Mouse (Mus musculus) forebrain, embryonic 11.5 days (tissue): ENCODE measurements around the gene H2-T24. TPM values are rescaled to one million over a fixed set of nuclear protein-coding genes. Genes with fewer than 3 reads are reported as not detected.

Experiments used
- ATAC-seq: fragments of 200-750 bp; cut with Nextera tagmentation; replicated peaks from 2 replicates; pipeline ENCODE4 v1.8.0; 2017; ENCODE audit warnings: moderate TSS enrichment; ENCODE audit not compliant: low FRiP score
- DNase-seq: peaks from one replicate; pipeline ENCODE4 v3.0.0-alpha.2; 2017; ENCODE audit warnings: low spot score
- H3K27ac ChIP-seq: fragments of 300-500 bp; sonication (generic); 2 replicates; pipeline ENCODE4 v1.5.1; 2014; ENCODE audit warnings: low read depth, low read length
- H3K27me3 ChIP-seq: fragments of 300-500 bp; sonication (generic); 2 replicates; pipeline ENCODE4 v1.6.1; 2014; ENCODE audit warnings: mild to moderate bottlenecking, low read length, mixed read lengths; ENCODE audit not compliant: control insufficient read depth, insufficient read depth
- H3K36me3 ChIP-seq: fragments of 300-500 bp; sonication (generic); 2 replicates; pipeline ENCODE4 v1.6.1; 2014; ENCODE audit warnings: mild to moderate bottlenecking, low read length, moderate library complexity, mixed read lengths; ENCODE audit not compliant: control insufficient read depth, insufficient read depth
- H3K4me1 ChIP-seq: fragments of 300-500 bp; sonication (generic); replicated peaks from 2 replicates; pipeline ENCODE4 v1.6.1; 2014; ENCODE audit warnings: low read length, mixed read lengths; ENCODE audit not compliant: control insufficient read depth, insufficient read depth
- H3K4me2 ChIP-seq: fragments of 300-500 bp; sonication (generic); 2 replicates; pipeline ENCODE4 v1.6.1; 2014; ENCODE audit warnings: low read depth, mild to moderate bottlenecking, low read length, moderate library complexity, mixed read lengths; ENCODE audit not compliant: severe bottlenecking
- H3K4me3 ChIP-seq: fragments of 300-500 bp; sonication (generic); 2 replicates; pipeline ENCODE4 v1.5.1; 2014; ENCODE audit warnings: low read depth, low read length
- H3K9ac ChIP-seq: fragments of 300-500 bp; sonication (generic); 2 replicates; pipeline ENCODE4 v1.6.1; 2014; ENCODE audit warnings: low read length
- H3K9me3 ChIP-seq: fragments of 300-500 bp; sonication (generic); 2 replicates; pipeline ENCODE4 v1.6.1; 2016; ENCODE audit warnings: low read length, mixed read lengths; ENCODE audit not compliant: control insufficient read depth
- WGBS: fragments of 180-500 bp; shearing (Covaris S2); extraction: QIAGEN DNeasy Blood & Tissue Kit; methylation state at CpG from one replicate; pipeline ENCODE4 v1.1.7; 2014; 5-methylcytosine and 5-hydroxymethylcytosine counted together
- microRNA counts: library from miRNA; unstranded; fragments of <30 nt; microRNA quantifications from one replicate; lab custom pipeline; 2015
- microRNA-seq: library from miRNA; unstranded; fragments of <30 nt; microRNA quantifications from one replicate; pipeline ENCODE4, GENCODE M21; 2016; ENCODE audit not compliant: insufficient number of aligned reads
- polyA plus RNA-seq: library from polyadenylated mRNA; unstranded; fragments of >200 nt; fragmentation: Nextera tagmentation; extraction: Ambion mirVana; gene quantifications from 2 replicates; pipeline ENCODE4 v1.2.1, GENCODE M21; 2014

H2-T24 gene
- polyA plus RNA-seq, 1 experiment from 2014 or later: 4.3 TPM

- Histone ChIP-seq H3K27me3 (no peaks in the 10 kb centered on the region), H3K9me3 (no peaks in the 10 kb centered on the region), H3K9ac (no peak overlapping the region), H3K4me3 (no peak overlapping the region), H3K27ac (no peak overlapping the region), H3K36me3 (peaks cover 4% of the 10 kb centered on the region; the same call in 1 of the 2 replicates), H3K4me1 (peaks cover 3% of the 10 kb centered on the region), H3K4me2 (no peak overlapping the region)
- DNase-seq (no peak), ATAC-seq (no peak)
- 85% methylated on average over 2 of the region's 2 CpGs for WGBS
Measured at GRCm38 (mm10) chr17:35967621-35968020, 52.7 kb downstream of the H2-T24 start.

- Histone ChIP-seq H3K9me3 (no peaks in the 10 kb centered on the region), H3K36me3 (peaks cover 32% of the 10 kb centered on the region), H3K27ac (no peak overlapping the region), H3K9ac (no peak overlapping the region), H3K4me2 (no peak overlapping the region), H3K27me3 (no peaks in the 10 kb centered on the region), H3K4me1 (no peaks in the 10 kb centered on the region; the same call in 1 of the 2 replicates), H3K4me3 (no peak overlapping the region)
- ATAC-seq: no peak
- no peak for DNase-seq
- WGBS: 89% methylated on average over 10 of the region's 10 CpGs
Measured at GRCm38 (mm10) chr17:35963279-35963678, 57.1 kb downstream of the H2-T24 start.

GRCm38 (mm10) chr17:35958533-35959223, 61.7 kb downstream of the H2-T24 start:
- DNase-seq (peak; percentile 11), ATAC-seq (no peak)
- Histone ChIP-seq H3K4me1 (no peaks in the 10 kb centered on the region), H3K4me2 (no peak overlapping the region), H3K4me3 (no peak overlapping the region), H3K36me3 (peaks cover 43% of the 10 kb centered on the region), H3K27ac (no peak overlapping the region), H3K27me3 (no peaks in the 10 kb centered on the region), H3K9me3 (no peaks in the 10 kb centered on the region), H3K9ac (no peak overlapping the region)
- WGBS: 96% methylated on average over 15 of the region's 15 CpGs

MicroRNAs encoded within 50 kb of the gene (microRNA counts, 519-probe panel; counts per million panel counts)
- 31.2 counts per million for microRNA mmu-miR-877 (lab: Ali Mortazavi, UCI)

Small RNA genes lying within 50 kb of the gene (microRNA-seq; reads per million reads assigned to microRNA genes)
- gene Mir877: 299 reads per million, percentile 51 among the genes with 10 or more reads in this experiment

Other genes with a start within 250 kb of the H2-T24 start
- 2.4 and 3.5 TPM in 2 replicates for gene Ier3, start 198.9 kb downstream of the H2-T24 start, polyA plus RNA-seq
- 48.5 and 49.5 TPM in 2 replicates for gene Flot1, start 197.3 kb downstream of the H2-T24 start, polyA plus RNA-seq
- gene Tubb5, start 182.3 kb downstream of the H2-T24 start, polyA plus RNA-seq: 1,583 and 1,671 TPM in 2 replicates
- gene Mdc1, start 179.0 kb downstream of the H2-T24 start, polyA plus RNA-seq: 27.2 and 29.2 TPM in 2 replicates
- gene Nrm, start 159.2 kb downstream of the H2-T24 start, polyA plus RNA-seq: 65.7 and 68.8 TPM in 2 replicates
- 25.1 and 28.1 TPM in 2 replicates for gene Ppp1r18, start 155.0 kb downstream of the H2-T24 start, polyA plus RNA-seq
- 50.3 and 52.9 TPM in 2 replicates for gene Dhx16, start 140.7 kb downstream of the H2-T24 start, polyA plus RNA-seq
- gene 2310061I04Rik, start 123.1 kb downstream of the H2-T24 start, polyA plus RNA-seq: 26.9 and 29.9 TPM in 2 replicates
- gene Atat1, start 110.5 kb downstream of the H2-T24 start, polyA plus RNA-seq: 213 and 224 TPM in 2 replicates
- 66.1 and 66.8 TPM in 2 replicates for gene Mrps18b, start 104.2 kb downstream of the H2-T24 start, polyA plus RNA-seq
- gene Ppp1r10, start 104.1 kb downstream of the H2-T24 start, polyA plus RNA-seq: 52.6 and 59.3 TPM in 2 replicates
- 108 and 122 TPM in 2 replicates for gene Abcf1, start 50.8 kb downstream of the H2-T24 start, polyA plus RNA-seq
- 46.0 and 48.4 TPM in 2 replicates for gene Gnl1, start 40.7 kb downstream of the H2-T24 start, polyA plus RNA-seq
- gene Prr3, start 40.3 kb downstream of the H2-T24 start, polyA plus RNA-seq: 50.8 and 54.4 TPM in 2 replicates
- gene H2-T23, start 12.3 kb upstream of the H2-T24 start, polyA plus RNA-seq: 3.1 and 3.4 TPM in 2 replicates
- gene H2-T22, start 22.2 kb upstream of the H2-T24 start, polyA plus RNA-seq: 7.6 and 8.3 TPM in 2 replicates
- not detected in 2 replicates for gene Gm6034, start 22.4 kb upstream of the H2-T24 start, polyA plus RNA-seq
- not detected in 2 replicates for gene Gm11127, start 37.8 kb upstream of the H2-T24 start, polyA plus RNA-seq
- not detected in 2 replicates for gene Gm19684, start 101.1 kb upstream of the H2-T24 start, polyA plus RNA-seq
- not detected in 2 replicates for gene Gm7030, start 108.9 kb upstream of the H2-T24 start, polyA plus RNA-seq
- not detected in 2 replicates for gene Gm8909, start 148.0 kb upstream of the H2-T24 start, polyA plus RNA-seq
- not detected in 2 replicates for gene H2-T3, start 169.7 kb upstream of the H2-T24 start, polyA plus RNA-seq
- gene Rpp21, start 237.5 kb upstream of the H2-T24 start, polyA plus RNA-seq: 82.2 and 89.0 TPM in 2 replicates